Mouse (Mus musculus): Measurements from ENCODE around the gene Tjp1. TPM values are rescaled to one million over a fixed set of nuclear protein-coding genes. Genes with fewer than 3 reads are reported as not detected.

Gene Tjp1
- polyA plus RNA-seq, 1 experiment from 2014 or later, result 33.9 TPM

GRCm38 (mm10) chr7:65516903-65517302 lies 10.7 kb downstream of the Tjp1 start:
- WGBS, result 20% methylated on average over 8 of the region's 8 CpGs
- ATAC-seq (ENCODE audit: low FRiP score, low read depth), result no peak

GRCm38 (mm10) chr7:65513451-65514179 lies 14.0 kb downstream of the Tjp1 start:
- 0 out of 2 replicates have a peak, but pooled peaks cover 6% of the 10 kb centered on the region for H3K4me1 ChIP-seq
- H3K4me2 ChIP-seq (replicated peaks), result no peak overlapping the region
- no peak overlapping the region for H3K9ac ChIP-seq (replicated peaks)
- no peak for ATAC-seq (ENCODE audit: low FRiP score, low read depth)
- no peaks in the 10 kb centered on the region for H3K36me3 ChIP-seq
- no peak overlapping the region for H3K4me3 ChIP-seq
- no peaks in the 10 kb centered on the region for H3K9me3 ChIP-seq
- no peak overlapping the region for H3K27ac ChIP-seq (replicated peaks)
- 60% methylated on average over 10 of the region's 10 CpGs for WGBS
- H3K27me3 ChIP-seq, result no peaks in the 10 kb centered on the region

More at GRCm38 (mm10) chr7:65516903-65517302, 10.7 kb downstream of the Tjp1 start:
- Histone ChIP-seq H3K27me3 (peaks cover 2% of the 10 kb centered on the region), H3K9me3 (no peaks in the 10 kb centered on the region), H3K27ac (replicated peaks) (no peak overlapping the region), H3K9ac (replicated peaks) (no peak overlapping the region), H3K4me1 (0 out of 2 replicates have a peak, but pooled peaks cover 6% of the 10 kb centered on the region), H3K36me3 (no peaks in the 10 kb centered on the region), H3K4me3 (no peak overlapping the region), H3K4me2 (replicated peaks) (0 out of 2 replicates have a peak overlapping the region, but pooled peaks have one; percentile 0)

- Histone ChIP-seq H3K36me3 (no peaks in the 10 kb centered on the region), H3K4me2 (replicated peaks) (no peak overlapping the region), H3K27ac (replicated peaks) (no peak overlapping the region), H3K9ac (replicated peaks) (no peak overlapping the region), H3K4me1 (no peaks in the 10 kb centered on the region), H3K9me3 (no peaks in the 10 kb centered on the region), H3K4me3 (no peak overlapping the region), H3K27me3 (no peaks in the 10 kb centered on the region)
- 45% methylated on average over 3 of the region's 3 CpGs for WGBS
- ATAC-seq (ENCODE audit: low FRiP score, low read depth), result no peak
Observed at GRCm38 (mm10) chr7:65509357-65509756, 18.2 kb downstream of the Tjp1 start.

- H3K9ac ChIP-seq (replicated peaks), result no peak overlapping the region
- no peak overlapping the region for H3K4me3 ChIP-seq
- no peak overlapping the region for H3K4me2 ChIP-seq (replicated peaks)
- H3K9me3 ChIP-seq, result no peaks in the 10 kb centered on the region
- no peaks in the 10 kb centered on the region for H3K36me3 ChIP-seq
- WGBS, result 87% methylated on average over 5 of the region's 5 CpGs
- no peaks in the 10 kb centered on the region for H3K27me3 ChIP-seq
- H3K27ac ChIP-seq (replicated peaks), result no peak overlapping the region
- ATAC-seq (ENCODE audit: low FRiP score, low read depth), result no peak
- no peaks in the 10 kb centered on the region for H3K4me1 ChIP-seq
Observed at GRCm38 (mm10) chr7:65507341-65507740, 20.2 kb downstream of the Tjp1 start.

GRCm38 (mm10) chr7:65502486-65503322 lies 24.9 kb downstream of the Tjp1 start:
- no peaks in the 10 kb centered on the region for H3K9me3 ChIP-seq
- WGBS, result 80% methylated on average over 10 of the region's 10 CpGs

GRCm38 (mm10) chr7:65500746-65501145 lies 26.8 kb downstream of the Tjp1 start:
- Histone ChIP-seq H3K27ac (replicated peaks) (no peak overlapping the region), H3K9ac (replicated peaks) (no peak overlapping the region), H3K36me3 (no peaks in the 10 kb centered on the region), H3K27me3 (no peaks in the 10 kb centered on the region), H3K4me3 (no peak overlapping the region), H3K4me2 (replicated peaks) (no peak overlapping the region), H3K9me3 (no peaks in the 10 kb centered on the region), H3K4me1 (no peaks in the 10 kb centered on the region)
- no peak for ATAC-seq (ENCODE audit: low FRiP score, low read depth)
- WGBS, result 65% methylated on average over 7 of the region's 7 CpGs

More at GRCm38 (mm10) chr7:65502486-65503322, 24.9 kb downstream of the Tjp1 start:
- no peak overlapping the region for H3K27ac ChIP-seq (replicated peaks)
- H3K4me2 ChIP-seq (replicated peaks), result no peak overlapping the region
- H3K36me3 ChIP-seq, result no peaks in the 10 kb centered on the region
- no peak overlapping the region for H3K4me3 ChIP-seq
- no peaks in the 10 kb centered on the region for H3K4me1 ChIP-seq
- H3K27me3 ChIP-seq, result no peaks in the 10 kb centered on the region
- H3K9ac ChIP-seq (replicated peaks), result no peak overlapping the region
- no peak for ATAC-seq (ENCODE audit: low FRiP score, low read depth)

GRCm38 (mm10) chr7:65497733-65498583 lies 29.6 kb downstream of the Tjp1 start:
- Histone ChIP-seq H3K4me2 (replicated peaks) (no peak overlapping the region), H3K9ac (replicated peaks) (no peak overlapping the region), H3K27me3 (no peaks in the 10 kb centered on the region), H3K4me1 (no peaks in the 10 kb centered on the region), H3K36me3 (no peaks in the 10 kb centered on the region), H3K9me3 (no peaks in the 10 kb centered on the region), H3K4me3 (no peak overlapping the region), H3K27ac (replicated peaks) (no peak overlapping the region)
- 53% methylated on average over 12 of the region's 12 CpGs for WGBS
- peak; percentile 80; the same call in 1 of the 2 replicates for ATAC-seq (ENCODE audit: low FRiP score, low read depth)

- 79% methylated on average over 7 of the region's 7 CpGs for WGBS
- Histone ChIP-seq H3K4me2 (replicated peaks) (no peak overlapping the region), H3K4me3 (no peak overlapping the region), H3K27me3 (no peaks in the 10 kb centered on the region), H3K9me3 (no peaks in the 10 kb centered on the region), H3K27ac (replicated peaks) (no peak overlapping the region), H3K4me1 (peaks cover 8% of the 10 kb centered on the region), H3K9ac (replicated peaks) (no peak overlapping the region), H3K36me3 (no peaks in the 10 kb centered on the region)
- no peak for ATAC-seq (ENCODE audit: low FRiP score, low read depth)
Observed at GRCm38 (mm10) chr7:65490526-65490925, 37.1 kb downstream of the Tjp1 start.

GRCm38 (mm10) chr7:65489742-65490141 lies 37.8 kb downstream of the Tjp1 start:
- H3K27ac ChIP-seq (replicated peaks), result no peak overlapping the region
- H3K9ac ChIP-seq (replicated peaks), result no peak overlapping the region
- H3K4me1 ChIP-seq, result peaks cover 8% of the 10 kb centered on the region
- no peak overlapping the region for H3K4me3 ChIP-seq
- H3K4me2 ChIP-seq (replicated peaks), result no peak overlapping the region
- 78% methylated on average over 9 of the region's 9 CpGs for WGBS
- no peak for ATAC-seq (ENCODE audit: low FRiP score, low read depth)
- no peaks in the 10 kb centered on the region for H3K9me3 ChIP-seq
- H3K27me3 ChIP-seq, result no peaks in the 10 kb centered on the region
- H3K36me3 ChIP-seq, result no peaks in the 10 kb centered on the region

- Histone ChIP-seq H3K4me3 (no peak overlapping the region), H3K9me3 (no peaks in the 10 kb centered on the region), H3K9ac (replicated peaks) (no peak overlapping the region), H3K27ac (replicated peaks) (no peak overlapping the region), H3K4me1 (peaks cover 8% of the 10 kb centered on the region), H3K27me3 (no peaks in the 10 kb centered on the region), H3K4me2 (replicated peaks) (no peak overlapping the region), H3K36me3 (no peaks in the 10 kb centered on the region)
- ATAC-seq (ENCODE audit: low FRiP score, low read depth), result no peak
- 93% methylated on average over 6 of the region's 6 CpGs for WGBS
Observed at GRCm38 (mm10) chr7:65489195-65489594, 38.4 kb downstream of the Tjp1 start.

- no peaks in the 10 kb centered on the region for H3K9me3 ChIP-seq
- no peak overlapping the region for H3K9ac ChIP-seq (replicated peaks)
- 0 out of 2 replicates have a peak, but pooled peaks have one; percentile 44 for ATAC-seq (ENCODE audit: low FRiP score, low read depth)
- 0 out of 2 replicates have a peak overlapping the region, but pooled peaks have one; percentile 3 for H3K4me3 ChIP-seq
- H3K27ac ChIP-seq (replicated peaks), result no peak overlapping the region
- H3K36me3 ChIP-seq, result no peaks in the 10 kb centered on the region
- H3K4me2 ChIP-seq (replicated peaks), result peak overlapping the region; percentile 37
- H3K27me3 ChIP-seq, result no peaks in the 10 kb centered on the region
- WGBS, result 13% methylated on average over 13 of the region's 13 CpGs
- peaks cover 8% of the 10 kb centered on the region for H3K4me1 ChIP-seq
Observed at GRCm38 (mm10) chr7:65486259-65486681, 41.3 kb downstream of the Tjp1 start.

Data from midbrain, embryonic 12.5 days (tissue).